Mouse (Mus musculus) lung, adult 18-20 months (tissue): ENCODE measurements around the gene Mpdu1.
"Not testable (repeated sequence)": the region's sequence is repeated elsewhere in the genome, so short reads cannot be mapped to it uniquely, and the experiment has no call there.

ENCODE experiments used
- DNase-seq, 2 experiments: peaks; one replicate each; pipeline ENCODE4 v3.0.0; 2022; ENCODE audit warnings: mixed read lengths in 2 of 2

Gene Mpdu1

GRCm38 (mm10) chr11:69663795-69664194 is 1.4 kb upstream of the Mpdu1 start:
- DNase-seq: no peak

- DNase-seq: no peak
Measured at GRCm38 (mm10) chr11:69662967-69663671, 677 bp upstream of the Mpdu1 start.

- no peak for DNase-seq
Measured at GRCm38 (mm10) chr11:69661221-69661881, 1.1 kb downstream of the Mpdu1 start.

GRCm38 (mm10) chr11:69657462-69657881 is 5.0 kb downstream of the Mpdu1 start:
- no peak for DNase-seq

- DNase-seq: peak in 1 of 2 experiments; percentile 39
Measured at GRCm38 (mm10) chr11:69656617-69657461, 5.6 kb downstream of the Mpdu1 start.

- no peak for DNase-seq
Measured at GRCm38 (mm10) chr11:69656065-69656455, 6.4 kb downstream of the Mpdu1 start.

GRCm38 (mm10) chr11:69655264-69656064 is 7.0 kb downstream of the Mpdu1 start, which contains the start of gene Sox15:
Sox15 (plus strand) TSS chr11:69655314.
- DNase-seq: peak; percentile 49 to 60

GRCm38 (mm10) chr11:69654760-69655159 is 7.7 kb downstream of the Mpdu1 start:
- DNase-seq: peak; percentile 26 to 52

- no peak for DNase-seq
Measured at GRCm38 (mm10) chr11:69653399-69653798, 9.0 kb downstream of the Mpdu1 start.

GRCm38 (mm10) chr11:69645860-69646259 is 16.6 kb downstream of the Mpdu1 start:
- no peak for DNase-seq

GRCm38 (mm10) chr11:69635471-69635870 is 27.0 kb downstream of the Mpdu1 start:
- no peak for DNase-seq

GRCm38 (mm10) chr11:69633128-69633866 is 29.1 kb downstream of the Mpdu1 start:
- DNase-seq: peak; percentile 67 to 74

GRCm38 (mm10) chr11:69632284-69633089 is 30.0 kb downstream of the Mpdu1 start, which contains the start of gene Fxr2:
Fxr2 (plus strand) TSS chr11:69632990.
- DNase-seq: peak; percentile 100

- no peak for DNase-seq
Measured at GRCm38 (mm10) chr11:69629802-69630201, 32.6 kb downstream of the Mpdu1 start.

- DNase-seq: peak; percentile 70 to 73
Measured at GRCm38 (mm10) chr11:69628286-69628685, 34.2 kb downstream of the Mpdu1 start.

- not testable (repeated sequence) for DNase-seq
Measured at GRCm38 (mm10) chr11:69624339-69624738, 38.1 kb downstream of the Mpdu1 start.

- DNase-seq: no peak
Measured at GRCm38 (mm10) chr11:69623006-69623405, 39.4 kb downstream of the Mpdu1 start.

GRCm38 (mm10) chr11:69622406-69622805 is 40.0 kb downstream of the Mpdu1 start:
- DNase-seq: no peak

GRCm38 (mm10) chr11:69621571-69622268 is 40.7 kb downstream of the Mpdu1 start, which contains the start of gene Sat2:
Sat2 (plus strand) TSS chr11:69622024.
- DNase-seq: peak; percentile 28 to 29
